23 mouse cellular contexts compared by ENCODE assay signal in the genomic region with DNA sequence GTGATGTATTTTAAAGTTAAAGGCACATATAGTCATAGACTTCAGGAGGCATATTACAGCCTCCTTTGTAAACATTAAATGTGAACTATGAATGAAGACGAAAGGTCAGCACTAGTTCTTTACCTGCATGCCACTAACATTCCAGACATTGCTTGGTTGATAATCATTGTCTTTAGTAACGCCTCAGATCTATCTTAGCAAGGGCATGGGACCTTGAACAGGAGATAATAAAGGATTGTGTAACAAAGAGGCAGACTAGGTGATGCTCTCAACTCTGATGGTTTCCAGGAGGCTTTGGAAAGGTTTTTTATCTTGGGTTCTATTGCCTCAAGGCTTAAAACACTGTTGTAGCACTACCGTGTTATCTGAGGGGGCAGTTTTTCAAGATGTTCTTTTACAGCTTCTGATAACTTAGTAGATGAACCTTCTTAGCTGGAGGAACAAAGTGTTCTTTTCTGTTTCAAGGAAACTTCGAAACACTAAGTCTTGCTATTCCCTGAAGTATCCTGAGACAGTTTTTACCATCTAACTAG.
DNase-seq lines count a peak whose midpoint lies in the region; ATAC-seq and TF ChIP-seq lines count a peak whose summit lies in the region.
"Had no signal": no experiment of that assay in that cellular context is flagged by ENCODE, and none has a peak within 500 bp of the region (broad histone marks: within the 10 kb centered on the region; RNA-seq: fewer than 3 reads in every experiment).

No protein-coding gene starts in this region.

- no peaks in the 10 kb centered on the region for H3K9me3 ChIP-seq in heart, embryonic 14.5 days (ENCODE audit: control insufficient read depth, low read length)
- H3K9me3 ChIP-seq in intestine, embryonic 16.5 days (ENCODE audit: control insufficient read depth, low read length): no peaks in the 10 kb centered on the region
- H3K9me3 ChIP-seq: embryonic facial prominence, embryonic 13.5 days; forebrain, embryonic 12.5 days; limb, embryonic 12.5 days; liver, embryonic 12.5 days; megakaryocyte, embryonic 14.5 days; midbrain, embryonic 15.5 days; neural tube, embryonic 13.5 days; stomach, embryonic 15.5 days had no signal

- no peak for ATAC-seq in heart, embryonic 14.5 days (ENCODE audit: insufficient number of reproducible peaks, insufficient read depth, low FRiP score, low read depth)
- peak; percentile 77 for ATAC-seq in intestine, embryonic 16.5 days
- no peak for ATAC-seq in CD4-positive, CD25-positive, alpha-beta regulatory T cell, adult 4 months
- ATAC-seq: inflammation-experienced regulatory T-cells, adult 6 months had no signal

- H3K27ac ChIP-seq in heart, embryonic 14.5 days (replicated peaks in 1 of 2; ENCODE audit: control insufficient read depth in 1 of 2, insufficient read depth in 1 of 2, low read depth in 2 of 2, low read length in 2 of 2): peak overlapping the region; percentile 43 to 66; a peak in 3 of 4 replicates
- peak overlapping the region; percentile 47 for H3K27ac ChIP-seq in left cerebral cortex, adult 2 months
- H3K27ac ChIP-seq in intestine, embryonic 16.5 days (ENCODE audit: low read length): peak overlapping the region; percentile 51
- H3K27ac ChIP-seq in small intestine, adult 2 months (ENCODE audit: insufficient read depth, low read depth, low read length): peak overlapping the region; percentile 91
- H3K27ac ChIP-seq: embryonic facial prominence, embryonic 13.5 days; forebrain, embryonic 12.5 days; hindbrain, embryonic 14.5 days; kidney, postnatal 0 days; limb, embryonic 12.5 days; liver, embryonic 12.5 days; midbrain, embryonic 15.5 days; neural tube, embryonic 13.5 days; stomach, embryonic 15.5 days had no signal

- peaks cover 0 to 24% of the 10 kb centered on the region in 2 experiments; a peak in 2 of 4 replicates for H3K4me1 ChIP-seq in heart, embryonic 14.5 days (ENCODE audit: control insufficient read depth in 2 of 2, insufficient read depth in 2 of 2, low read length in 2 of 2)
- H3K4me1 ChIP-seq in intestine, embryonic 16.5 days (ENCODE audit: control insufficient read depth, insufficient read depth, low read length): peaks cover 14% of the 10 kb centered on the region
- H3K4me1 ChIP-seq in small intestine, adult 2 months (ENCODE audit: control insufficient read depth, insufficient read depth, insufficient read length, low read length): peaks cover 17% of the 10 kb centered on the region
- H3K4me1 ChIP-seq: forebrain, embryonic 12.5 days had no signal

- no peaks in the 10 kb centered on the region for H3K27me3 ChIP-seq in heart, embryonic 14.5 days (ENCODE audit: control insufficient read depth, insufficient read depth, low read length)
- no peaks in the 10 kb centered on the region for H3K27me3 ChIP-seq in intestine, embryonic 16.5 days (replicated peaks; ENCODE audit: control insufficient read depth, insufficient read depth, low read length)
- H3K27me3 ChIP-seq in small intestine, adult 2 months (ENCODE audit: control insufficient read depth, insufficient read depth, low read length): no peaks in the 10 kb centered on the region
- H3K27me3 ChIP-seq: embryonic facial prominence, embryonic 13.5 days; forebrain, embryonic 12.5 days; liver, embryonic 12.5 days; megakaryocyte, embryonic 14.5 days; midbrain, embryonic 15.5 days; neural tube, embryonic 13.5 days; stomach, embryonic 15.5 days had no signal

- no peak for TF ChIP-seq POLR2A in small intestine, adult 2 months (IDR thresholded peaks at IDR 0.05; ENCODE audit: low read depth, low read length)

- 32% methylated on average over 4 of the region's 4 CpGs for WGBS in heart, embryonic 14.5 days
- 50% methylated on average over 4 of the region's 4 CpGs for WGBS in intestine, embryonic 16.5 days
- WGBS in small intestine, adult 2 months: 24% methylated on average over 4 of the region's 4 CpGs

- peak overlapping the region; percentile 42 for H3K4me2 ChIP-seq in heart, embryonic 14.5 days (ENCODE audit: low read length)
- H3K4me2 ChIP-seq in intestine, embryonic 16.5 days (ENCODE audit: low read depth, low read length): 0 out of 2 replicates have a peak overlapping the region, but pooled peaks have one; percentile 4
- H3K4me2 ChIP-seq: embryonic facial prominence, embryonic 13.5 days; forebrain, embryonic 12.5 days; hindbrain, embryonic 14.5 days; limb, embryonic 12.5 days; liver, embryonic 12.5 days; midbrain, embryonic 15.5 days; neural tube, embryonic 13.5 days; stomach, embryonic 15.5 days had no signal

- TF ChIP-seq CTCF in left cerebral cortex, adult 2 months (IDR thresholded peaks at IDR 0.05): no peak
- no peak for TF ChIP-seq CTCF in small intestine, adult 2 months (IDR thresholded peaks at IDR 0.05; ENCODE audit: extremely low read depth, insufficient read length, insufficient replicate concordance, low read depth, low read length)

- H3K36me3 ChIP-seq in heart, embryonic 14.5 days (ENCODE audit: control insufficient read depth, insufficient read depth, low read length): no peaks in the 10 kb centered on the region
- H3K36me3 ChIP-seq in intestine, embryonic 16.5 days (ENCODE audit: control insufficient read depth, insufficient read depth, low read length): no peaks in the 10 kb centered on the region
- H3K36me3 ChIP-seq in small intestine, adult 2 months (ENCODE audit: control insufficient read depth, insufficient read depth, low read length): no peaks in the 10 kb centered on the region
- H3K36me3 ChIP-seq: embryonic facial prominence, embryonic 13.5 days; forebrain, embryonic 12.5 days; limb, embryonic 12.5 days; liver, embryonic 12.5 days; midbrain, embryonic 15.5 days; neural tube, embryonic 13.5 days; stomach, embryonic 15.5 days had no signal

- intact Hi-C loops in left cerebral cortex, adult 2 months (cut with DNase I): loop anchor here (5.0 kb wide), 1 partner anchor 1603 kb away; a partner anchor contains a TSS

- H3K9ac ChIP-seq in heart, embryonic 14.5 days (ENCODE audit: low read length): no peak overlapping the region
- H3K9ac ChIP-seq in intestine, embryonic 16.5 days (ENCODE audit: low read depth, low read length): no peak overlapping the region
- H3K9ac ChIP-seq: embryonic facial prominence, embryonic 13.5 days; forebrain, embryonic 12.5 days; hindbrain, embryonic 14.5 days; limb, embryonic 12.5 days; liver, embryonic 12.5 days; midbrain, embryonic 15.5 days; neural tube, embryonic 13.5 days; stomach, embryonic 15.5 days had no signal

- no peak overlapping the region for H3K4me3 ChIP-seq in heart, embryonic 14.5 days (ENCODE audit: control insufficient read depth in 1 of 2, insufficient read depth in 1 of 2, low read depth in 1 of 2, low read length in 2 of 2)
- no peak overlapping the region for H3K4me3 ChIP-seq in left cerebral cortex, adult 2 months
- no peak overlapping the region for H3K4me3 ChIP-seq in intestine, embryonic 16.5 days (ENCODE audit: low read length)
- H3K4me3 ChIP-seq in small intestine, adult 2 months (ENCODE audit: low read depth, low read length): no peak overlapping the region
- H3K4me3 ChIP-seq: embryonic facial prominence, embryonic 13.5 days; erythroblast, embryonic 14.5 days; forebrain, embryonic 12.5 days; limb, embryonic 12.5 days; liver, embryonic 12.5 days; midbrain, embryonic 15.5 days; neural tube, embryonic 13.5 days; stomach, embryonic 15.5 days had no signal

- no peak for DNase-seq in heart, adult 8-10 months (ENCODE audit: low spot score)
- DNase-seq in left cerebral cortex, adult 2 months (ENCODE audit: extremely low spot score in 1 of 2, low spot score in 2 of 2): no peak
- no peak for DNase-seq in left cerebral cortex, adult 11 months (ENCODE audit: low spot score)
- DNase-seq in spleen, postnatal 36 days (ENCODE audit: low spot score in 2 of 2): no peak
- DNase-seq: B cell, adult 2 months; gastrocnemius, postnatal 25 days; lung, adult 2 months had no signal
